In the genomic region with DNA sequence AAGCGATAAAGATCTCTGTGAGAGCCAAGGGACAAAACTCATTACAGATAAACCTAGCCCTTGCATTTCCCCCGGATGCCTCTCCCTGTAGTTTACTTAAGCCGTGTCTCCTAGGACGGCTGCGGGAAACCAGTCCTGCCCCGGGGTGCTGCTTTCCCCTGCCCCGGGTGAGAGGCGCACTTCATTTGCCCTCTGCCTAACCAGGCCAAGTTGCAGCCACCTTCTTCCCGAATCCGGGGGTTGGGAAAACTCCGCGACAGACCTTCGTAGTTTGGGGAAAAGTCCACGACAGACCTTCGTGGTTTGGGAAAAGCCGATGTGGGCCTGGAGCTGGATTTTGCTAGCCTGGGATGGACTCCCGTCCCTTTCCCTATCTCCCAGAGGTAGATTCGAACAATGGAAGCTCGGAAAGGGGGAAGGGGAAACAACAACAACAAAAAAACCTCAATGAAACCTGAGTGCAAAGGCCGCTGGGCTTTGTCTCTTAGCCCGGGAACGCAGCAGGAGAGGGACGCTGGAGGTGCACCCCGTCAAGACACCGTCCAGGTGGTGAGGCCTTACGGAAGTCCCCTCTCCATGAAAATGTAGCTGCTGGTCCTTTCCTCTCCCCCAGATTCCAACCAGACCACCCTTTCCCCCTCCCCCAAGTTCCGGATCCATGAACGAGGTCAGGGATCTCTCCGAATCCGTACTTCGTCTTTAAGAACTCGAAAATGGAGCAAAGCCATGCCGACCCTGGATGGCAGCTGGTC, we compare ENCODE assay signal across 7 mouse cellular contexts. TPM values are rescaled to one million over a fixed set of nuclear protein-coding genes. Genes with fewer than 3 reads are reported as not detected.
DNase-seq lines count a peak whose midpoint lies in the region; ATAC-seq lines count a peak whose summit lies in the region.

No protein-coding gene starts in this region.

- ATAC-seq in frontal cortex, adult (ENCODE audit: low TSS enrichment) = 0 out of 2 replicates have a peak, but pooled peaks have one; percentile 0
- peak; percentile 20; the same call in 1 of the 2 replicates for ATAC-seq in hindbrain, embryonic 15.5 days (ENCODE audit: low FRiP score, low read depth)
- peak; percentile 5 for ATAC-seq in midbrain, embryonic 14.5 days (ENCODE audit: low FRiP score, low TSS enrichment)

- H3K9ac ChIP-seq in hindbrain, embryonic 15.5 days = peak overlapping the region; percentile 74
- peak overlapping the region; percentile 76 for H3K9ac ChIP-seq in midbrain, embryonic 14.5 days (replicated peaks; ENCODE audit: low read length)

- peaks cover 22% of the 10 kb centered on the region for H3K4me1 ChIP-seq in hindbrain, embryonic 15.5 days (replicated peaks)
- peaks cover 20% of the 10 kb centered on the region for H3K4me1 ChIP-seq in midbrain, embryonic 14.5 days (ENCODE audit: control insufficient read depth, insufficient read depth, low read length)

- intact Hi-C loops in left cerebral cortex, postnatal 4 days (cut with DNase I) = loop anchor here (5.0 kb wide), 1 partner anchor 590 kb away; no protein-coding TSS in a partner anchor

- H3K9me3 ChIP-seq in hindbrain, embryonic 15.5 days = no peaks in the 10 kb centered on the region
- H3K9me3 ChIP-seq in midbrain, embryonic 14.5 days (ENCODE audit: control insufficient read depth, low read length) = no peaks in the 10 kb centered on the region

- peak; percentile 59 to 86 for DNase-seq in adrenal gland, adult (ENCODE audit: inconsistent age in 2 of 2, low spot score in 1 of 2)
- DNase-seq in adrenal gland, postnatal 4 days (ENCODE audit: low spot score in 2 of 2) = peak; percentile 19
- peak; percentile 24 for DNase-seq in left cerebral cortex, postnatal 4 days
- DNase-seq in midbrain, embryonic 14.5 days = peak; percentile 56
- DNase-seq in urinary bladder, postnatal 36 days (ENCODE audit: low spot score in 2 of 2) = peak; percentile 17 to 24

- peak overlapping the region; percentile 95 for H3K27ac ChIP-seq in hindbrain, embryonic 15.5 days (replicated peaks)
- H3K27ac ChIP-seq in midbrain, embryonic 14.5 days (replicated peaks; ENCODE audit: low read depth, low read length) = peak overlapping the region; percentile 95

- H3K4me3 ChIP-seq in hindbrain, embryonic 15.5 days = peak overlapping the region; percentile 66
- peak overlapping the region; percentile 81 for H3K4me3 ChIP-seq in midbrain, embryonic 14.5 days (replicated peaks; ENCODE audit: low read depth, low read length)

- no peaks in the 10 kb centered on the region for H3K36me3 ChIP-seq in hindbrain, embryonic 15.5 days
- H3K36me3 ChIP-seq in midbrain, embryonic 14.5 days (ENCODE audit: control insufficient read depth, insufficient read depth, low read length) = no peaks in the 10 kb centered on the region

- WGBS in hindbrain, embryonic 15.5 days = under 1% methylated on average over 33 of the region's 33 CpGs
- under 1% methylated on average over 33 of the region's 33 CpGs for WGBS in midbrain, embryonic 14.5 days

- H3K27me3 ChIP-seq in hindbrain, embryonic 15.5 days = no peaks in the 10 kb centered on the region
- no peaks in the 10 kb centered on the region; the same call in 1 of the 2 replicates for H3K27me3 ChIP-seq in midbrain, embryonic 14.5 days (ENCODE audit: control insufficient read depth, insufficient read depth, low read length)

- peak overlapping the region; percentile 84 for H3K4me2 ChIP-seq in hindbrain, embryonic 15.5 days
- peak overlapping the region; percentile 89 for H3K4me2 ChIP-seq in midbrain, embryonic 14.5 days (ENCODE audit: low read length)

RNA-seq across cellular contexts. Expression of gene Ptprg, which starts 0.6 kb away (rescaled TPM):
- 100 to 1,000 TPM in 1 of 2 experiments, 10 to 100 TPM in 1; 94.8 to 106 TPM for total RNA-seq in adrenal gland, postnatal 4 days (2021)
- 46.8 and 48.1 TPM in 2 replicates for polyA plus RNA-seq in hindbrain, embryonic 15.5 days (2015; fragmentation: Nextera tagmentation; extraction: Ambion mirVana)
- total RNA-seq in left cerebral cortex, postnatal 4 days (2021) = 100 to 1,000 TPM; 127 to 141 TPM
- polyA plus RNA-seq in midbrain, embryonic 14.5 days (2014; fragmentation: Nextera tagmentation; extraction: Ambion mirVana) = 33.2 and 50.1 TPM in 2 replicates

Comparison
In these comparisons a context has a peak if more than half of its experiments do, and no peak if none do; other contexts are left out.
1. Peak in every context shown above with its lines: DNase-seq, ATAC-seq, H3K4me3 ChIP-seq and H3K27ac ChIP-seq.
2. DNase-seq: peak in every context shown above with its lines; median percentile 72 in adrenal gland, adult; 56 in midbrain, embryonic 14.5 days; 24 in left cerebral cortex, postnatal 4 days; 20 in urinary bladder, postnatal 36 days; 19 in adrenal gland, postnatal 4 days.